Mouse (Mus musculus) megakaryocyte-erythroid progenitor cell, adult 5 weeks (primary cell): ENCODE results near the gene Fn3k. TPM values are rescaled to one million over a fixed set of nuclear protein-coding genes. Genes with fewer than 3 reads are reported as not detected.

Experiments
- polyA plus RNA-seq: library from polyadenylated mRNA; stranded (reverse); fragments of >175 nt; gene quantifications from 2 replicates; pipeline ENCODE4 v1.2.3, GENCODE M21; 2012

Fn3k gene
- 0.12 and 0.29 TPM in 2 replicates for polyA plus RNA-seq

GRCm38 (mm10) chr11:121434156-121435155 lies at the start of gene Fn3k:
Gene Fn3k (plus strand): TSS chr11:121434913.

GRCm38 (mm10) chr11:121387750-121388553 lies 46.8 kb upstream of the Fn3k start, which contains the start of gene Rab40b:
Gene Rab40b (minus strand): TSS chr11:121388251.

GRCm38 (mm10) chr11:121420830-121421552 lies 13.7 kb upstream of the Fn3k start, which contains the start of gene Fn3krp:
Gene Fn3krp (plus strand): TSS chr11:121421401.

GRCm38 (mm10) chr11:121451753-121452635 lies 17.3 kb downstream of the Fn3k start, which contains the start of gene Tbcd:
Gene Tbcd (plus strand): TSS chr11:121451949.

Other genes starting within 250 kb of the Fn3k start
- gene Hexdc, start 230.5 kb upstream of the Fn3k start, polyA plus RNA-seq: 7.2 and 7.6 TPM in 2 replicates
- 14.7 and 17.2 TPM in 2 replicates for gene Ogfod3, start 230.2 kb upstream of the Fn3k start, polyA plus RNA-seq
- 23.5 and 27.6 TPM in 2 replicates for gene Cybc1, start 205.6 kb upstream of the Fn3k start, polyA plus RNA-seq
- 3.7 and 4.5 TPM in 2 replicates for gene Narf, start 197.7 kb upstream of the Fn3k start, polyA plus RNA-seq
- 25.9 and 30.6 TPM in 2 replicates for gene Foxk2, start 174.9 kb upstream of the Fn3k start, polyA plus RNA-seq
- gene Wdr45b, start 80.5 kb upstream of the Fn3k start, polyA plus RNA-seq: 28.4 and 38.6 TPM in 2 replicates
- gene Rab40b, start 46.7 kb upstream of the Fn3k start, polyA plus RNA-seq: 0.88 and 1.3 TPM in 2 replicates
- gene Fn3krp, start 13.5 kb upstream of the Fn3k start, polyA plus RNA-seq: 2.2 and 2.8 TPM in 2 replicates
- gene Tbcd, start 17.0 kb downstream of the Fn3k start, polyA plus RNA-seq: 4.7 and 5.6 TPM in 2 replicates
- gene Zfp750, start 84.4 kb downstream of the Fn3k start, polyA plus RNA-seq: 0.05 TPM in 2 replicates
- 1.6 and 2.1 TPM in 2 replicates for gene B3gntl1, start 238.2 kb downstream of the Fn3k start, polyA plus RNA-seq